Mouse (Mus musculus): Measurements from ENCODE around the gene Wipf1. TPM values are rescaled to one million over a fixed set of nuclear protein-coding genes. Genes with fewer than 3 reads are reported as not detected.

The Wipf1 gene
- total RNA-seq, 2 experiments from 2014 or later, result 8.2 to 8.5 TPM

DNA sequence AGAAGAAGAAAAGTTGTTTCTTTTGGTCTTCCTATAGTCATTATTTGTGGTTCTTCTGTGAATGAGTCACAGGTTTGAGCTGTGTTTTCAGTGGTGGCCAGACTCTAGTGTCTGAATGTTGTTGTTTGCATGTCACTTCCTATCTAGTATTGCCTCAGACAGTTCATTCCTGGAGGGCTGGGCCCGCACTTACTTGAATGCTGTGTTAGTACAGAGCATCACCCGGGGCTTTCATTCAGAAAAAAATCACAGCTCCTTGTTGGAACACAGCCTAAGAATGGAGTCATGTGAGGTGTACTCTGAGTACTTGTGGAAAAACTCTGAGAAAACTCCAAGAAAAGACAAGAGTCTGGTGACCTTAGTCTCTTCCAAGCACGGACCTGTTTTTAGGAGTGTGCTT lies 23.4 kb upstream of the Wipf1 start:
- no peak for DNase-seq (ENCODE audit: low spot score in 2 of 2)
- intact Hi-C loops (cut with DNase I), result loop anchor here (5.0 kb wide), 1 partner anchor 1109 kb away; no protein-coding TSS in a partner anchor

DNA sequence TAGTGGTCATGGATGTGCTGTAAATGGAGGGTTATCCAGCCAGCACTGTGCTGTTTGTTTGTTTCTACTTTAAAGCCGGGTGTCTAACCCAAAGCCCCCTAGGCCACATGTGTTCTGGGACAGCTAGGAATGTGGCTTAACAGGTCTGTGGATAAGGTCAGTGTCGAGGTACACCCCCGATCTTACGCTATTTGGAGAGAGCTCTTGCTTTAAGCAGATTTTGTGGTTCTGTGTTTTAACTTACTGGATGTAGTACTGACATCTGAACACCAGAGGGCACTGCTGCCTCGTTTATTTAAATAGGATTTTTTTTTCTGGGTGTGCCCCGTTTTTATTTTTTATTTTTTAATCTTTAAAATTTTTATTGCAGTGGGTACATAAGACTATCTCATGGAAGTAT lies 21.2 kb upstream of the Wipf1 start:
- peak; percentile 45 to 73 for DNase-seq (ENCODE audit: low spot score in 2 of 2)
- intact Hi-C loops (cut with DNase I), result loop anchor here (5.0 kb wide), 1 partner anchor 1112 kb away; no protein-coding TSS in a partner anchor

DNA sequence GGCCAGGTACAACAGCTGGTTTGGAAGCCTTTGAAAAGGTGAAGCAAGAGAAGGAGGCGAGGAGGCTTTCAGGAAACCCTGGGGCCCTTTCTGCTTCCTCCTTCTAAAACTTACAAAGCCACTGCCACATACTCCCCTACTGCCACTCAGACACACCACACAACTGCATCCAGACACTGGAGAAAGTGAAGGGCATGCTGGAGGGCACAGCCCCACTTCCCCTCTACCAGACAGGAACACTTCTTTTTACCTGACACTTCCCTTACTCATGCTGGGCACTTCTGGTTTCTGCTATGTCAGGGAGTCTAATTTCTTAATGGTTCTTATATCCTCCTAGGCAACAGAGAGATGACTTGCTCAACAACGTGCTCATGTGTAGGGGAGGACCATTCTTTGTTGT lies 19.0 kb upstream of the Wipf1 start:
- intact Hi-C loops (cut with DNase I), result no loop called here

DNA sequence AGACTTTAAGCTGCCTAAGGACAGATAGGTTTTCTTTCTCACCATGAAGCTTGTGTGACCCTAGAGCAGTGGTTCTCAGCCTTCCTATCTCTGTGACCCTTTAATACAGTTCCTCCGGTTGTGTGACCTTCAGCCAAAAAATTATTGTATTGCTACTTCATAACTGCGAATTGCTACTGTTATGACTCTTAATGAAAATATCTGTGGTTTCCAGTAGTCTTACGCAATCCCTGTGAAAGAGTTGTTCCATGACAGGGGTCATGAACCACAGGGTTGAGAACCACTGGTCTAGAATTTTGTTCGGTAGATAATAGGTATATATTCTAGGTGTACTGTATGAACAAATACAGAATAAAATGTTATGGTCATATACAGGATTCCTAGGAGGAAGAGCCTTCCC lies 17.7 kb upstream of the Wipf1 start:
- DNase-seq (ENCODE audit: low spot score in 2 of 2), result no peak
- intact Hi-C loops (cut with DNase I), result no loop called here

More for the DNA sequence above, 19.0 kb upstream of the Wipf1 start:
- DNase-seq (ENCODE audit: low spot score in 2 of 2), result no peak

DNA sequence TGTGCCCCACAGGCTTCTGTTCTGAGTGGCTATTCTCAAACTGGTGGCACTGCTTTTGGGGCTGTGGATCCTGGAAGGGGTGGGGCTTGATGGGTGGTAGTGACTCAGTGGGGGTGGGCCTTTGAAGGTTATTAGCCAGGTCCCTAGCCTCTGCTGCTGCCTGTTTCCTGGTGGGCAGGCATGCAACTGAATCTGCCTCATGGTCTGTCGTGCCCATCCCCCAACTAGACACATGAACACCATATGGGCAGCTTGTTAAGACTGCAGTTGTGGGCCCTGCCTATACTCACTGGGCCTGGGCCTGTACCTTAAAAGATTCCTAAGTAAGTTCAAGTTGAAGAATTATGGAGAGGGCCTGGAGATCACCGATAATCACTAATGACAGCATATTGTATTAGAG lies 16.0 kb upstream of the Wipf1 start:
- intact Hi-C loops (cut with DNase I), result no loop called here
- no peak for DNase-seq (ENCODE audit: low spot score in 2 of 2)

DNA sequence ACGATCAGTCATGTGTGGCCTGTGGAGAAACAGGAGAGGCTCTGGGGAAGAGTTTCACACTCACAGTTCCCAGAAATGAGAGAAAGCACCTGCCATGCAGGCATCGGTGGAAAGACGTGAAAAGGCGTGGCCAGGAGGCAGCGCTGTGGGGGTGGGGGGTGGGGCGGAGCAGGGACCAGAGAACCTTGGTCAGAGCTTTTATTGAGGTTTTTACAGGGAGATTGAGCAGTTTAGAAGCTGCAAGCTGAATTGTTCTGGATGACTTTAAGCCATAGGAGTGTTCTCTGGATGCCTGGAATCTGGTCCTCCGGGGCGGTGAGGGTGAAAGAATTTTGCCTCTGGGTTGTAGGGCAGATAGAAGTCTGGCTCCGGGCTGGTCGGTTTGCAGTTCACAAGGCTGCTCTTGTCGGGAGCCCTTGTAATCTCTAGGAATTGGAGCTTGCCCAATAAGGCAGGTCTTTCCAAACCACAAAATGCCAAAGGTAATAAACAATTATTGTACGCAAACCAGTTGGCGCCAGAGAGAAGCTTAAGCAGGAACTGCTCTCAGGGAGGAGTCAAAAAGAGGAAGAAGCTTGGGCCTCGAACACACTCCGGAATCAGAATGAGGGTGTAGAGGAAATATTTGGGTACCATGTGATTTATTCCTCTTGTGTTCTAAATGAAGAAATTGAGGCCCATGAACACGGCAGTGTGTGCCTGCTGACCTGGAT lies 11.1 kb upstream of the Wipf1 start:
- intact Hi-C loops (cut with DNase I), result no loop called here

DNA sequence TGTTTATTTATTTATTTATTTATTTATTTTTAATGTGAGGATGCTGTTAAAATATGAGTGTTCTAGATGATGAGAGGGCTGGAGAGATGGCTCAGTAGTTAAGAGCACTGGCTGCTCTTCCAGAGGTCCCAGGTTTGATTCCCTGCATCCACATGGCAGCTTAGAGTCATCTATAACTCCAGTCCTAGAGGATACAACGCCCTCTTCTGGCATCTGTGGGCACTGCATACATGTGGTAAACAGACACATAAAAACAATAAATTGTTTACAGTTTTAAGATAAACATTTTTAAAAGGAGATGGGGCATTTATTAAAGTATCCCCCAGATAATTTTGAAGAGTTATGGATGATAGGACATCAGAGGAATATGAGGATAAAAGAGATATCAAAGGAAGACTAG lies 10.2 kb upstream of the Wipf1 start:
- intact Hi-C loops (cut with DNase I), result no loop called here
- DNase-seq (ENCODE audit: low spot score in 2 of 2), result no peak

More for the DNA sequence above, 11.1 kb upstream of the Wipf1 start:
- no peak for DNase-seq (ENCODE audit: low spot score in 2 of 2)

DNA sequence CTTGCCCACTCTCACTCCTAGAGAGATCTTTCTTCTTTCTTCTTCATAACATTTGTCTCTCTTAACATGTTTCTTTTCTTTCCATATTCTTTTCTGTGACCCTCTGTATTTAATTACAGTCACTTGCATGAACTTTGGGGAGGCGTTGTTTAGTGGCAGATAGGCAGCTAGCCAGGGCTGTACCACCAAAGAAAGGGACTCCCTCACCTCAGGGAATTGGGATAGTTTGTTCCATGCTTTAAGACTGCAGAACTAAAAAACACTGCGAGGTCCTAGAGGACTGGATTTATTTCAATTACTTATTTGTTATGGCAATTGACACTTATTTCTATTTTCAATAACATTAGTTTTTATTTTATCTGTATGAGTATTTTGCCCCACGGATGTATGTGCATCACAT lies 9.6 kb upstream of the Wipf1 start:
- intact Hi-C loops (cut with DNase I), result no loop called here
- no peak for DNase-seq (ENCODE audit: low spot score in 2 of 2)

DNA sequence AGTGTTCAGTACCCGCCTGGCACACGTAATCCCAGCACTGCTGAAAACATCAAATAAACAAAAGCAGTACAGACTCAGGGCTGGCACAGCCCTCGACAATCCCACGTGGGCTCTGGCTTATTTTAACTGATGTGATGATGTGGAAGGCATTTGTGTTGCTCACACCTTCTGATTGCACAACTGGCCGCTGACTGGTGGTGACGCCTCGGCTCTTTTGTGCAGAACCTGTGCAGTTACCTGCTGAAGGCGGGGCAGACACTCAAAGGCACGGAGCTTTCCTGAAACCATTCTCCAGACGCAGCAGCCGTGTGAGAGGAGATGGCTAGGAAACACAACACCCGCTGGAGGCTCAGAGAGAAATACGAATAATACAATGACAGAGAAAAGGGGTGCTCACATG lies 9.1 kb upstream of the Wipf1 start:
- no peak for DNase-seq (ENCODE audit: low spot score in 2 of 2)
- intact Hi-C loops (cut with DNase I), result no loop called here

DNA sequence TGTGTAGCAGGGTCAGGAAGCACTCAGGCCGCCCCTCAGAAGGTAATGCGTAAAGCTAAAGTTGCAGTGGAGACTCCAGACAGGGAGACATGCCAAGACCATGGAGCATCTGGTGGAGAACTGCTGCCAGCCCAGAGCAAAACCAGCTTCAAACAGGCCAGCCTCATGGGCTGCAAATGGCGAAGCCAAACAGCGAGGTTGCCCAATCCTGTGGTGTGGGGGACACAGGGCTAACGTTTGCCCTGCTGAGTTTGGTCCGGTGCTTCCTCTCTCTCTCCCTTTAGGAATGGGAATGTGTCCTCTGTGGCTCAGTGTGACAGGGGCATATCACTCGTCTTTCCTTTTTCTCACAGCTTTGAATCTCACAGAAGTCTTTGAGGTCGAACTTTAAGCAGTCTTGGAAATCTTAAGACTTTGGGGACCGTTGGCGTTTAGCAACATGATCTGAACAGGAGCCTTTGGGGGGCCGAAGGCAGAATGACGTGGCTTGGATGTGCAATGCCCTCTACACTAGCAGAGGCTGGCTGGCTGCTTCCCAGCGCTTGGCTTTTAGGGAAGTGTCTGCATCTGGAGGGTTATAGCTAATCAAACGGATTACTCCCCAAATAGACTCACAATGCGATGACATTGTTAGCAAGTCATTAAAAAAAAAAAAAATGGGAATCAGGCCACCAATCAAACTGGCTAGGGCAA lies 6.7 kb upstream of the Wipf1 start:
- intact Hi-C loops (cut with DNase I), result no loop called here
- no peak for DNase-seq (ENCODE audit: low spot score in 2 of 2)

DNA sequence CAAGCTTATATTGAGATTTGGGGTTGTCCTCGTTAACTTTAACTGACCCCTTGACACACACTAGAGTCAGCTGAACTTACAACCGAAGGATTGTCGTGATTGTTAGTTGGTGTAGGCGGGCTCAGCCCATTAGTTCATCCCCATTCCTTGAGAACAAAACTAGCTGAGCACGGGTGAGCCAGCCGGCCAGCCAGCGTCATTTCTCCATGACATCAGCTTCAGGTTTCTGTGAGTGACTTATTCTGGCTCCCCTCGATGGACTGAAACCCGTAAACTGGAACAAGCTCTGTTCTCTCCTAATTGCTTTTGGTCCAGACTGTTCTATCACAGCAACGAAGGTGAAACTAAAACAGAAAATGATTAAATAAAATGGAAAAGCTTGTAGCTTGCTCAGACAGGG lies 5.2 kb upstream of the Wipf1 start:
- intact Hi-C loops (cut with DNase I), result no loop called here
- DNase-seq (ENCODE audit: low spot score in 2 of 2), result no peak

DNA sequence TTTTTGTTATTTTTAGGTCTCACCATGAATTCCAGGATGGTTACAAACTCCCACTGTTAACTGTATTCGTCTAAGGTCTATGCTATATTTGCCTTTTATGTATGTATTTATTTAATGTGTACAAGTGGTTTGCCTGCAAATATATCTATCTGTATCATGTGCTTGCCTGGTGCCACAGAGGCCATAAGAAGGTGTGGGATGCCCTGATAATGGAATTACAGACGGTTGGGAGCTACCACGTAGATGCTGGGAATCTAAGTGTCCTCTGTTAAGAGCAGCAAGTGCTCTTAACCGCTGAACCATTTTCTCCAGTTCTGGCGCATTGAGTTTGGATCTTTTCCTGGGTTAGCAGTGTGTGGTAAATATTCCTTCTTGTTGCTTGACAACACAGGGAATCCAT lies 953 bp upstream of the Wipf1 start:
- intact Hi-C loops (cut with DNase I), result no loop called here
- no peak for DNase-seq (ENCODE audit: low spot score in 2 of 2)

DNA sequence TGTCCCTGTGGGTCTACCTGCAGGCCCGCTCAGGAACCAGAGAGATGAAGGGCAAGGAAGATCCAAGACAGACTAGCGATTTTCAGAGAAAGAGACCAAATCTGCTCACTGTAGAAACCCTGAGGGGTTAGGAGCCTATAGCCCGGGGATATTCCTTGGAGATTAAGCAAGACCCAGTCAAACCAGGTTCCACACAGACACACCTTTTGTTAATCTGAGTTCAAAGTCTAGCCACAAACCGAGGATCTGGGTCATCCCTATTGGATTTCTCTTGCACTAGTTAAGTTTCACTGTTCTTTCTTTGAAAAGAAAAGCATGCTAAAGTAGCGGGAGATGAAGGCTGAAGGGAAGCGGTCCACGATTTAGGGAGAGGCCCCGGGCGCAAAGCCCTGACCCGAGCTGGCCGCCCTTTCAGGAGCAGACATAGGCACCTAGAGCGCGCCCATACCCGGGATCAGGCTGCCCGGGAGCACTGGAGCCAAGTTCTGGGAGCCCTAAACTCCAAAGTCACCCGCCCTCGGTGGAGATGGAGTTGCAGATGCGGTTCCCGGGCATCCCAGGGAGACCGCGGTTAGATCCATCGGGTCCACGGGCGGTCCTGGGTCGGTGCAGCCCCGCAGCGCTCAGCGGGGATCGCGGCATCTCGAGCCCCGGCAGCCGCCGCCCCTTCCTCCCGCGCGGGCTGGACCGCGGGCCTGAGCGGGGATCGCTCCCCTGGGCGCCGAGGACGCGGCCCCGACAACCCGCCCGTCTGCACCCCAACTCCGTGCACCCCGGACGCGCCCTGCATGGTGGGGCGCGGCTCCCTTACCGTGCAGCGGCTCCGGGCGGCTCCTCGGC lies 798 bp downstream of the Wipf1 start:
- intact Hi-C loops (cut with DNase I), result loop anchor here (5.0 kb wide), 1 partner anchor 86 kb away; no protein-coding TSS in a partner anchor
- no peak for DNase-seq (ENCODE audit: low spot score in 2 of 2)

DNA sequence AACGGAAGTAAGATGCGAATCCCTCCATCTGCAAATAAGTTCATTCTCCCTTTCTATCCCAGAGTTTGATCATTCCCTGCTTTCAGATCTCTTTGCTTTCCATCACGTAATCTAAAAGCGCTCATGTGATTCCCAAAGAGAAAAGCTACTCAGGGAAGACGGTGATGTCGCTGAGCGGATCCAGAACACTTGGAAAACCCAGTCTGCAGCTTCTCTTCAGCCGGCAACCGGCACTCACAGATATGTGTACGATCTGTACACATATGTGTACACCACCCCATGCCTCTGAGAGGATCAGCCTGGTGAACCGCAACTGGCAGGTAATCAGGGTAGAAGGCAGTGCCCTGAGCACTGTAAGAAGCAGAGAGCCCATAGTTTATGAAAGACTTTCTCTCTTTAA lies 1.6 kb downstream of the Wipf1 start:
- no peak for DNase-seq (ENCODE audit: low spot score in 2 of 2)
- intact Hi-C loops (cut with DNase I), result loop anchor here (5.0 kb wide), 1 partner anchor 86 kb away; no protein-coding TSS in a partner anchor

DNA sequence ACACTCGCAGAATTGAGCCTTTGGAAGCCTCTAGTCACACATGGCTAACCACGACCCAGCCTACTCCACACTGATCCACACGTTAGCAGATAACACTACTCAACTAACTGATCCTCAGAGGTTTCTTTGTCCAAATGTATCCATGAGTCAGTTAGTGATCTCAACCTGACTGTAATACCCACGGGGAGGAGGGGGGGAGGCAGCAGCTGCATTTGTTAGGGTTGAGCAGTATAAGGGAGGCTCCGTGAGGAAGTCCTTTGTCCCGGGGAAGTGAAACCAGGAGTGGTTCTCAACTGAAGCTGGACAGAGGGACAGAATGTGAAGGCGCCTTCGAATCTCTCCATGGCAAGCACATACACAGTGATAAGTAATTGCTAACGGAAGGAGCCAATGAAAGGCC lies 2.8 kb downstream of the Wipf1 start:
- intact Hi-C loops (cut with DNase I), result loop anchor here (5.0 kb wide), 1 partner anchor 84 kb away; no protein-coding TSS in a partner anchor
- DNase-seq (ENCODE audit: low spot score in 2 of 2), result no peak

DNA sequence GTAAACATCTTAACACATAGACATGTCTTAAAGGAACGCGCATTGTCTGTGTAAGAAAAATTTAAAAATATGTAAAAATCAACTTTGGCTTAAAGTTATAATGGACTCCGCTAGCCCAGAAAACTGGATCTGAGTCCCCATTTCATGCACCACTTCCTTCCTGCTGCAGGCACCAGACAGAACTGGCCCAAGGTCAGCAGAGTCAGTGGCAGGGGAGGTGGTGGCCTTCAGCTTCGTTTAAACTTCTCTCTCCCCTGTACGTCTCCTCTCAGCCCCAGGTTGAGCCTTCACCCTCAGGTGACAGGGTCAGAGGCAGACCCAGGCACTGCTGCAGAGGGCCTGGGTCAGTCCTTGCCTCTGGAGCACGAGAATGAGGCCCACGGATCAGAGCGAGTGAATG lies 6.6 kb downstream of the Wipf1 start:
- intact Hi-C loops (cut with DNase I), result no loop called here
- DNase-seq (ENCODE audit: low spot score in 2 of 2), result no peak

DNA sequence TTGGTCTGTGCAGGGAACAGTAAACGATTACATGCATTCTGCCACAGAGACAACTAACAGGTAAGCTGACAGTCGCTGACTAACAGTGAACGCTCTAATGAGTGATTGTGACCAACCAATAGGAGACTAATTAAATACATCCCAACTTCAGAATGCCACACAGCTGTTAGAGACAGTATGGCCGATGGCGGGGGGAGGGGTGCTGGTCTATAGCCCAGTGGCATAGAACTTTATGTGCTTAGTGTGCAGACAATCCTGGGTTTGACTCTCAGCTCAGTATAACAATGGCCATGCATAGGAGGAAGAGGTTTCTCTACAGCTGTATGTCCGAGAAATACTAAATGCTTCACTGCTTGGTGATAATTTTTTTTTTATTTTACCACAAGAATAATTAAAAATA lies 7.2 kb downstream of the Wipf1 start:
- DNase-seq (ENCODE audit: low spot score in 2 of 2), result no peak
- intact Hi-C loops (cut with DNase I), result no loop called here

DNA sequence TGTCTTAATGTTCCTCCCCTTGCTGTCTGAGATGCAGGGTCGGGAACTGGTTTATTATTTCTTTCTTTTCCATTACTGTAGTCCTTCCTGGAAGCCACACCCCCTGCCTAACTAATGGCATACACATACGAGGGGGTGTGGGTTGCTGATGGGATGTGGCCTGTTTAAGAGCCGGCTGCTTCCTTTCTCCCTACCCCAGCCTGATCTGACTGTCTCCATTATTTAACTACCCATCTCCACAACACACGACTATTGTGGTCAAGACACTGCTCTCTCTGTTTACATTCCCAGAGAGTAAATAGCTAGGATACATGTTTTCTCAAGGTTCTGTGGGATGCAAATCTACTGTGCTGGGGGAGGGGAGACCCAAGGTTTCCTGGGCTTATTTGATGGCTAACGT lies 7.8 kb downstream of the Wipf1 start:
- no peak for DNase-seq (ENCODE audit: low spot score in 2 of 2)
- intact Hi-C loops (cut with DNase I), result no loop called here

DNA sequence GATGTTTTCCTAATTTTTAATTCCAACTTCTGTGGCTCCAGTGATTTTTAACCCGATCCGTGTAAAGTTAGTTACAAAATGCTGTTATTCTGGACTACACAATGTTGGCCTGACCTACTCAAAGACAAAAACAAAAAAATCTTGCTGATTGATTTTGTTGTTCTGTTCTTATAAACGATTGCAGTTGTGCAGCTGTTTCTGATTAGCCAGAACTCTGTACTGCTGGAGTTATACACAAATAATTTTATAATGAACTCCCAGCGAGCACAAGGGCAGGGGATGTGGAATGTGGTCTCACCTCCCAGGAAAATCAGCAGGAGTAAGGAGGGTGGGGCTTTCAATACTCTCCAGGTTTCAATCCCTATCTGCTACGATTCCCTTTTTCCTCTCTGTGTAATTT lies 10.6 kb downstream of the Wipf1 start:
- intact Hi-C loops (cut with DNase I), result no loop called here
- DNase-seq (ENCODE audit: low spot score in 2 of 2), result no peak

DNA sequence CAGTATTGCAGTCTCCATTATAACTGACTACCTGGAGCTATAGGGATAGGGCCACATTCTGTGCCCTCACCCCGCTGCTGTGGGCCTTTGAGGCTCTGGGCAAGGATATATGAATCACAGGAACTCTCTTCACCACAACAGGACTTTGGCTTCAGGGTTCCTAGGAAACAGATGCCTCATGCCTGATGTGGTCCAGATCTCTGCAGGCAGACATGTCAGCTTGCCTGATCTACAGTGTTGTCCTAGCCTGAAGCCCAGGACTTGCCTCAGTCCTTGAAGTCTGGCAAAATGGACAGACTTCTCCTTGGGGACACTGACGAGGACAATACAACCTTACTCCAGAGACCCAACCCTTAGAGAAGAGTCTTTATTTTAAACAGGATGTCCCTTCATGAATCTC lies 11.2 kb downstream of the Wipf1 start:
- DNase-seq (ENCODE audit: low spot score in 2 of 2), result no peak
- intact Hi-C loops (cut with DNase I), result no loop called here
